Mouse (Mus musculus): ENCODE data around the gene Tbc1d14.

The Tbc1d14 gene

DNA sequence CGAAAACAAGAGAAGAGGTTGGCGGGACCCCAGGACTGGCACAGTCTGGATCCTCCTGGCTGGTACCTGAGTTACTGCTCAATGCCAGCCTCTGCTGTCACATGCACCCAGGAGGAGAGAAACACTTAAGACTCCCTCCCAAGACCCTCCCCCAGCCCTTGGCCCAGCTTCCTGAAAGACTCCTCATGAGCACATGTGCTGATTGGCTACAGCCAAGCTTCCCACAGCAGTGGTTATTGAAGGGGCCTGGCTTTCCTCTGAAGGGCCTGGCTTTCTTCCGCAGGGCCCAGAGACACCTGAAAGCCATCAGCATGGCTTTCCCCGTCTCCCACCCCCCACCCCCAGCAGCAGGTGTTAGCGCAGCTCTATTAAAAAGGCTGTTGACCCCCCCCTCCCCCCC lies at the start of gene Tbc1d14:
Gene Tbc1d14, minus strand, starts transcription at position 101 of the 400 bp plus-strand sequence.
- no peak for DNase-seq (ENCODE audit: extremely low read depth, low read depth, low spot score)

DNA sequence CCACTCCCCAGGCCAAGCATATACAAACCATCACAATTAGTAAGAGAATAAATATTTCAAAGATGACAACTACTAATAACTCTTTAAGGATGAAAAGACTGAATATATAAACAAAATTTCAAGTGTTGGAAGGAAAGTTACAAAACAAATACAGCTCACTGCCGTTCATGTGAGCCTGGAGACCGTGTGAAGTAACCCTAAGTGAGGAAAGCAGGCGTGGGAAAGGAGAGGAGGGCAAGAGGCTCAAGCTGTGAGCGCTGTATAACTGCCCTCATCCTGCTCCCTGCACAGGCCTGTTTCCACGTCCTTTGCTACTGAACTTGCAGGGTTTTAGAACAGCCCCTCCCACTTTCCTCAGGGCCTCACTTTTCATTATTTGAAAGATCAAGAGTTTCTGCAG lies 32.5 kb upstream of the Tbc1d14 start:
- DNase-seq (ENCODE audit: extremely low read depth, low read depth, low spot score), result no peak

DNA sequence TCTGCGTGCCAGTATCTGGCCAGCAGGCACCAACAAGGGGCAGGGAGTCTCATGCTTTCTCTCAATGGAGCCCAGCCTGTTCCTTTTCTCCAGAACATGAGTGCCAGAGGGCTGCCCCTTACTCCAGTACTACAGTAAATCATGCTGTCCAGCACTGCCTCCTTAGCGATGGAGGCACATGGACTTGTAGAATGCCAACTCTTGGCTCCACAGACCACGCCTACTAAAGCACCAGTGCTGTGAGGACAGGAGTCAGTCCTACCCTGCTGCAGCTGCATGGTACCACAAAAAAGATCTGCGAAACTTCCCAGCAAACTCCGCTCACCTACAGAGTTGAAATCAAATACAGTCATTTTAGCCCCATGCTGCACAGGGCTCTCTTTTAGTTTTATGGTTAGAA lies 30.6 kb upstream of the Tbc1d14 start:
- DNase-seq (ENCODE audit: extremely low read depth, low read depth, low spot score), result no peak

DNA sequence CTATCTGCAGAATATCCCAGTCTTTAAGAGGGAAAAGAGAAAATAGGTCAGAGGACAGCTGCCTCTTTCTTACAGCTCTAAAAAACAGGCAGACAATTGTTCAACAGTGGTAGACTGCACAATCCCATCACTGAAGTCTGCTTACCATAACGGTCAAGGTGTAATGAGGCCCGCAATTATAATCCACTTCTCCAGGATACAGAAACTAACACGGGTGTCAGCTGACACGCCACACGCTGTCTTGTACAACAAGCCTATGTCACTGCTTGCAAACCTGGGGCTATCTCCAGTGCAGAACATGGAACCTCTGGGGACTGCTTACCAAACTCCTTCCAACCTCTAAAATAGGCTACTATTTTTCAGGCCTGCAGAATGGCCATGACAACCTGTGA lies 28.0 kb upstream of the Tbc1d14 start:
- no peak for DNase-seq (ENCODE audit: extremely low read depth, low read depth, low spot score)

DNA sequence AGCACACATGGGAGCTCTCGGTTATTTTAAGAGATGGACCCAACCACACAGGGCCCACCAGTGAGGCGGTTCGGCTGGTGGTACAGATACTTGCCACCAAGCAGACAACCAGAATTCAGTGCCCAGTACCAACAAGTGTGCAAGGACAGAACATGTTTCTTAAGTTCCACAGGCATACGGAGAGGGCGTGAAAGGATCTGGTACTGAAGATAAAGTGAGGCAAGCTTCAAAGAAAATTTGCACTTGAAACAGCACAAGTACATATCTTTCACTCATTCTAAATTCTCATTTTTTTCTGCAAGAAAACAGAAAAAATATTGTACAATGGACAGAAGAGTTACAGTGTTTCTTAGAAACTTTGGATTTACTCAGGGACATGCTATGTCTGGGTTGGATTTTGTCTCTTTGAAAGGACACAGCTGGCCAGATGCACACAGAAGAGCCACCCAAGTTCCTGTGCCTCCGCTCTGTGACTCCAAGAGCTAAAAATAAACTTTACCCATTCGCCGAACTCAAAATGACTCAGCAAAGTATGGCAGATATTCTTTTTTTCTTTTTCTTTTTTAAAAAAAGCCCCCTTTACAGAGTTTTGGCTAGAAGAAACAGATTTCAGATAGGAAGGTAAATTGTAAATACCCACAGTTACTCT lies 27.5 kb upstream of the Tbc1d14 start:
- DNase-seq (ENCODE audit: extremely low read depth, low read depth, low spot score), result no peak

DNA sequence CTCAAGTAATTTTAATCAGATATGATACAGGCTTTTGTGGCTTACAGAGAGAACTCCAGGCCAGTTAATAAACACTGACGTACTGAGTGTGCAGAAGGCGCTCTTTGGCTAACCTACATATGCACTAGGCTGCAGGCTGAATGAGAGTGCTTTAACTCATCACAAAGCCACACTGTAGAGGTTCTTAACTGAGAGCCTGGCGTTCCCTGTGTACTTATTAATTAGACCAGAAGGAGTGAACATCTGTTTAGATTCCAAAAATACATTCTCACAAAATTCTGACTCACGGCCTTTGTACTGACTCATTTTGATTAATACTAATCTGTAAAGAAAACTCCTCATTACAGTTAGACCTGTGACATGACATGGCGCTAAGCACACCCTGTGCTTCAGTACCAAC lies 25.8 kb upstream of the Tbc1d14 start:
- no peak for DNase-seq (ENCODE audit: extremely low read depth, low read depth, low spot score)

DNA sequence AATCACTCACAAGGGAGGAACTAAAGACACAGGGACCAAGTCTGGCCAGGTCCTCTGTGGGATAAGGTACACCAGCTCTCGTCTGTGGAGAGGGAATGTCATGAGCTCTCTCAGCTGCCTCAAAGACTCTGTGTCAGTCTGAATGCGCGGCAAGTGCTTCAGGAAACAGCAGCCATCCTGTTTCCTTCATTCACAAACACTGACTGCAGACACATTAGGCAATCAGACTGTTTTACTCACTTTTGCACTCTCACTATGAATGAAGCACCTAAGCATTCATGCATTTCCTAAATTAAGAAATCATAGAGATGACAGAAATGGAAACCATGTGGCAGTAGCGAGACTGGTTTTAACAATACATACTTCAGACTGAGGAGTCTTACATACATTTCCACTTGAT lies 25.3 kb upstream of the Tbc1d14 start:
- DNase-seq (ENCODE audit: extremely low read depth, low read depth, low spot score), result no peak

DNA sequence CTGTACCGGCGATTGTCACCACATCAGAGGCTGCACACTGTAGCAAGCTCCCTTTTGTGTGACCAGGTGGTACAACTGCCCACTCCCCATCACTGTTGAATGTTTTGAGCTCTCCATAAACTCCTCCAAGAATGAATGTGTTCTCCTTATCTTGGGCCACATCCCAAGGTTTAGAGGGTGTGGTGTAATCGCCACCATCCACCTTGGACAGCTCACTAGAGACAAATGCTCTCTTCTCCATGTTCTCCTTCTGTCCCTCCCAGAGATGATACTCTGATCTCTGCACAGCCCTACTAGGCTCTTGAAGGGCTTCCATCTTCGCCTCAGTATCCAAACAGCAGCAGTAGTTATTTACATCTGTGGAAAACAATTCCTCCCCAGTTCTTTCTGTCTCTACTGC lies 21.0 kb upstream of the Tbc1d14 start:
- DNase-seq (ENCODE audit: extremely low read depth, low read depth, low spot score), result no peak

DNA sequence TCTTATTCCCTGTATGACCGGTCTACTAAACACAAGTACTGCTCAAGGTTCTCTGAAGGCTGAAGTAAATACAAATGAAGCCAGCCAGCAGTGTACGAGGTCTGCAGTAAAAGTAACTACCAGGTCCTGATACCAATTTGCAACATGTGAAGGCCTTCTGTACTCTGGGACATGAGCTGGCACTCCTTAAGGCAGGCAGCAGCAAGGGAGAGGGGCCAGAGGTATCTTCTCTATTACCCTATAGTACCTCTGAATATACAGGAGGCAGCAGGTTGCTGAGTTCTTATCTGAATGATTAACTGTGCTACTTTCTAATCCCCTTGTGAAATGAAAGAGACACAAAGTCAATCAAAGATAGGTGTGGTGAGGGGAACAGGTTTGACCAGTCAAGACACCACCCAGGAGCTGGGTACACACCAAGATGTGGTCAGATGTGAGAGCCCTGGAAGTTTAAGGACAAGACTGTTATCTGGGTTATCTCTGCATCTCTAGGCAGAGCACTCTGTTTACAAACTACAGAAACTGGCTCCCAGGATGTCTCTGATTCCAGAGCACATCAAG lies 15.9 kb upstream of the Tbc1d14 start:
- DNase-seq (ENCODE audit: extremely low read depth, low read depth, low spot score), result no peak

DNA sequence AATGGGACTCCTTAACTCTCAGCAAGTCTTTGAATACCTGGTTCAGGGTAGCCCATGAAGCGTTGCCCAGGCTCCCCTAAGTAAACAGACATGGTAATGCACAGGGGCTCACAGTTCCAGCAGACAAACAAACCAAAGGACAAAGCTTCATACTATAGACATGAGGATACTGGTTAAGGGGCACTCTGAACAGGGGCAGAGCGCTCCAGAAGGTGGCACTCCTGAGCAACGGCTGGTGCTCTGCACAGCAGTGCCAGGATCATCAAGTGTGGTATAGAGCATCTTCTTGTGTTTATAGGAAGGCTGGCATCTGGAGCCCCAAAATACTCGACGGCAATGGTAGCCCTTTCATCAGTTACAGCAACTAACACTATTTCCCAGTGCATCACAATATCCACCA lies 10.0 kb upstream of the Tbc1d14 start:
- no peak for DNase-seq (ENCODE audit: extremely low read depth, low read depth, low spot score)

DNA sequence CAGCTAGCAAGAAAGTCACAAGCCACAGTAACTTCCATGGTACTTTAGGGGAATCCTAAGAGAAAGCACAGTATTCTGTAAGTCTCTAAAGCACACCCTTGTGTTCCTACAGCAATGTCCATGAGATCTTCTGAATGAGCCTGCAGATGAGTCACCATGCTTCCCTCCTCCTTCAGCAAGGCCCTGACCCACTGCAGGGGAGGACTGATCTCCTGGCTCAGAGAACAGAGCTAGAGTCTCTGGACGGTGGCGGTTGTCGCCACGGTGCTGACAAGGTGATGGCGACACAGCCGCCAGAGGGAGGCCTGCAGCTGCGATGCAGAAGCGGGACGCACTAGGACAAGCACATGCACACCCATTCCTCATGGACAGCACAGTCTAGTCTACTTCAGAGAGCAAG lies 9.0 kb upstream of the Tbc1d14 start:
- DNase-seq (ENCODE audit: extremely low read depth, low read depth, low spot score), result no peak

DNA sequence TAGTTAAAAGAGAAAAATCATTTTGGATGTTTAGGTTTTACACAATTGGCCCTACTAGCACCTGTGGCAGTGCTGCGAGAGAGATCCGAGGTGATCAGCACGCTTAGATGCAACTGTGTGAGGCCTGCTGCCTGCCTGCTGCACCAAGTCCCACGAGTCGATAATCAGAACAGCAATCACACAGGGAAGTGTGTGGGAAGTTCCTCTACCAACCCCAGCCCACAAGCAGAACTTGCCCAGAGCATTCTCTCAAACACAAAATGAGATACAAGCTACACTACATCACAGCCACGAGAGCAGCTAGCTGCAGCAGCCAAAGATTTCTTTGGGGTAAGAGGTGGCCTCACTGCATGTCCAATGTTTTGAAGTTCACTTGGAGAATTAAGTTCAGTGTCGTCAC lies 8.4 kb upstream of the Tbc1d14 start:
- no peak for DNase-seq (ENCODE audit: extremely low read depth, low read depth, low spot score)

DNA sequence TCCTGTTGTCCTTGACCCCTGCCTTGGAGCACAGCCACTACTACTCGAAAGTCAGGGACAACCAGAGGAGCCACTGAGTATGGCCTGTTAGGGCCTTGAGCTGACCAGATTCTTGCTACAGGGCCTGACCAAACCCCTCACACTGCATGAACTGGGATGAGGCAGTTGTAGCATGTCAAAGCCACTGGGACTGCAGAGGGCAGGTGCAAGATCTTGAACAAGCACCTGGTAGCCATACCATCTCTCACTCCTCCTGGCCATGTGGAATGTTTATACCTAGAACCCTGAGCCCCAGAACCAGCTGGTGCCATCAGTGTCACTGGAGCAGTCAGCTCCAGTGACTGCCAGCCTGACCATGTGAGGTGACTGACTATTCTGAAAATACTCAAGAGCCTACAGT lies 5.8 kb upstream of the Tbc1d14 start:
- no peak for DNase-seq (ENCODE audit: extremely low read depth, low read depth, low spot score)

DNA sequence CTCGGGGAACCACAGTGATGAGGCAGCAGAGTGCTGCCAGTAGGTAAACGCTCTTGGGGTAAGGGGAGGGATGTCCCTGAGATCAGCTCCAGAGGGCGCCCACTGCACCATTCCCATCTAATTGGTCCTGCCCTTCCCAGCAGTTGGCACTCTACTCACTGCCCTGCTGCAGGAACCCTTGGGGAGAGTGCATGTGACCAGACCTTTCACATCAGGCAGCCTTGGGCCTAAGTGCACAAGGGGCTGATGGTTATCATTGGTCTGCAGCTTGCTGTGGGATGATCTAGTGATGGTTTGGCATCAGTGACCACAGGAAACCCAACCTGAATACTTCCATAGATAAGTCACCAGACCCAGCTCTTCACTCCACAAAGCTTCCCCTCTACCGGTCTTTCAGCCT lies 4.6 kb upstream of the Tbc1d14 start:
- DNase-seq (ENCODE audit: extremely low read depth, low read depth, low spot score), result no peak

DNA sequence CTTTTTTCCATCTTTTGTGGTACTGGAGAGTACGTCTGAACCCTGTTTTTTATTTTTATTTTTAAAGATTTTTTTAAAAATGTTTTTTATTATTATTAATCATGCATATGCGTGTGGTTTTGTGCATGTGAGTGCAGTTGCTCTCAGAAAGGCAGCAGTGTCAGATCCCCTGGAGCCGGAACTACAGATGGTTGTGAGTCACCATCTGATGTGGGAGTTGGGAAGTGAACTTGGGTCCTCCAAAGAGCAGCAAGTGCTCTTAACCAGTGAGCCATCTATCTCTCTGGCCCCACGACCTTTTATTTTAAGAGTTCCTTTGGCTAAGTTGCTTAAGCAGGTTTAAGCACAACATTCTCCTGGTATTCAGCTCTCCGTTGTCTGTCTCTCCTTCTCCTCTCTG lies 3.1 kb upstream of the Tbc1d14 start:
- DNase-seq (ENCODE audit: extremely low read depth, low read depth, low spot score), result no peak

DNA sequence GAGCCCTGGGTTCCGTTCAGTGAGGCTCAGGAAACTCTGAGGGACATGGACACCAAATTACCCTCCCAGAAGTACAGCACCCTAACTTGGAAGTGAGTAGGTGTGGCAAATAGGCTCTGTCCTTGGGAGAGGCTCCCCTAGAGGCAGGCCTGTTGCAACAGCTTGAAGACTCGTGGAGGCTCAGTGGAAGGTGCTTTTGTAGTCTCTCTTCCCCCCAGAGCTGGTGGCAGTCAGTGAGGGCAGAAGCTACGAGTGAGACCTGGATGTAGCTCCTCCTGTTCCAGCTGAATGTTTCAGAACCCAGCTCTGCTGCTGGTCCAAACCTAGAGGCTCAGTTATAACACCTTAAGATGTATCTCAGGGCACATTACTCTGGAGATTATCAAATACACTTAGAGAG lies 2.0 kb upstream of the Tbc1d14 start:
- DNase-seq (ENCODE audit: extremely low read depth, low read depth, low spot score), result no peak

DNA sequence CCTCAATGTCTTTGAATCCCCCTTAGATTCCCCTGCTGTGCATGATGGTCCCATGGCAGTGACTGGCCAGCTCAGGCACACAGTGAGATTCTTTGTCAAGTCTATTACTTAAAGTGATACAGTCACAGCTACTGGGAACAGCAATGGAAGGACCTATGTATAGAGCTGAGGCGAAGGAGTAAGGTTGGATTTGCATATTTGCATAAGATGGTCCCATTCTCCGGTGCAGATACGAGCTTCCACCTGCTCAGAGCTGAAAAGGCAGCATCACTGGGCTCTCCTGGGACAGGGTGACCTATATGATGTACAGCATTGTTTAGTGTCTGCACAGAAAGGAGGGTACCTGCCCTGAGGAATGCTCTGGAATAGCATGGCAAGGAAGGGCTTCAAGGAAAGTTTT lies 1.3 kb upstream of the Tbc1d14 start:
- DNase-seq (ENCODE audit: extremely low read depth, low read depth, low spot score), result no peak

DNA sequence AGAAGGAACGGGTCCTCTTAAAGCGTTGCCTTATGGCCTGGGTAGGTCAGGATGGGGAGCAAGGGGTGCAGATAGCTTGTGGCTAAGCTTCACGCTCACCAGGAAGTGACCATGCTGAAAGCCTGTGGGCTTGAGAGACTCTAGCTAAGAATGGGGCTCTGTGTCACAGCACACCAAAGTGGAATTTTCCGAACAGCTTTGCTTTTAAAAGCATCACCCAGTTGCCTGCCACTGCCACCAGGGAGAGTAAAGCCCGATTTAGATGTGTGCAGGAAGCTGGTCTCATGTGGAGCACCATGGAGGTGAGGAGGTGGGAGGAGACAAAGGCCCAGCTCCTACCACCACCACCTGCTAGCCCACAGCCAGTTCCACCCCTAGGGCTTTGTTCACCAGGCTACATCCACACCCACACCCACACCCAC lies 2.6 kb downstream of the Tbc1d14 start:
- no peak for DNase-seq (ENCODE audit: extremely low read depth, low read depth, low spot score)

DNA sequence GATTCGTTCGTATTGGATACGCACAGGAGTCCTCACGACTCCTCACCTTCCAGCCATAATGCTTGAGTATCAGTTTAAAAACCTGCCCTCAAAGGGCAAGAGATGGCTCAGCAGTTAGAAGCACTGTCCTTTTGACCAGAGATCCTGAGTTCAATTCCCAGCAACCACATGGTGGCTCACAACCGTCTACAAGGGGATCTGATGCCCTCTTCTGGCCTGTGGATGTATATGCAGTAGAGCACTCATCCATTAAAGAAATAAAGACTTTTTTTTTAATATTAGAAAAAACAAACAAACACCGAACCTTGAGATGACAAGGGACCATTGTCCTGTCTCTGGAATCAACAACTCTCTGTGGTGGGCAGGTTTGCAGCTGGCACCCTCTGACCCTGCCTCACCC lies 8.8 kb downstream of the Tbc1d14 start:
- DNase-seq (ENCODE audit: extremely low read depth, low read depth, low spot score), result no peak

DNA sequence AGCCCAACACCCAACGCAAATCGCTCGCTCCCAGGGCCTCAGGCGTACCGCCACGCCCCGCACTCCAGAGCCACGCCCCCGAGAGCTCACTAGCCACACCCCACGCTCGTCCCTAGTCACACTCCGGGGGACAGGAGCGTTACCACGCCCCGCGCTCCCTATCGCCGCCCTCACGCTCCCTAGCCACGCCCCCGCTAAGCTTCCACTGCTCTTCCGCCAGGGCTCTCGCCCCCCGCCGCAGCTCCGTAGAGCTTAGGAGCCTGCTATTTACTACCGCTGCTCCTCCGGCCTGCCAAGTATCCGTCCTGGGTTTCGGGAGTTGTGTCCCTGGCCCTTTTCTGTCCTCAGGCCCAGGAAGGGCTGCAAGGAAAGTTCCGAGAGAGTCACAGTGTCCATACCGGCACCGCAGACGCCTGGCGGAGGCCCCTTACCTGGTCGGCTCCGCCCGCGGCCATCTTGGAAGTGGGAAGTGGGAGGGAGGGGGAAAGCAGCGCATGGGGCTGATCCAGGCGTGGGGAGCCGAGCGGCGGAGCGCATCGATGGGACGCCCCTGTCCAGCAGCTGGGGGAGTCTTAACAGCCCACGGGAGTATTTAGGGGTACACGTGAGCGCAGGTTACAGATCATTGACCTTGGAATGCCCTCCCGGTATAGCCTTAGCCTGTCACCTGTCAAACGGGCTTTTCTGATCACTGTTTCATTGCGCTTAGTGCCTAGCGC lies 11.0 kb downstream of the Tbc1d14 start:
- peak; percentile 80 for DNase-seq (ENCODE audit: extremely low read depth, low read depth, low spot score)

DNA sequence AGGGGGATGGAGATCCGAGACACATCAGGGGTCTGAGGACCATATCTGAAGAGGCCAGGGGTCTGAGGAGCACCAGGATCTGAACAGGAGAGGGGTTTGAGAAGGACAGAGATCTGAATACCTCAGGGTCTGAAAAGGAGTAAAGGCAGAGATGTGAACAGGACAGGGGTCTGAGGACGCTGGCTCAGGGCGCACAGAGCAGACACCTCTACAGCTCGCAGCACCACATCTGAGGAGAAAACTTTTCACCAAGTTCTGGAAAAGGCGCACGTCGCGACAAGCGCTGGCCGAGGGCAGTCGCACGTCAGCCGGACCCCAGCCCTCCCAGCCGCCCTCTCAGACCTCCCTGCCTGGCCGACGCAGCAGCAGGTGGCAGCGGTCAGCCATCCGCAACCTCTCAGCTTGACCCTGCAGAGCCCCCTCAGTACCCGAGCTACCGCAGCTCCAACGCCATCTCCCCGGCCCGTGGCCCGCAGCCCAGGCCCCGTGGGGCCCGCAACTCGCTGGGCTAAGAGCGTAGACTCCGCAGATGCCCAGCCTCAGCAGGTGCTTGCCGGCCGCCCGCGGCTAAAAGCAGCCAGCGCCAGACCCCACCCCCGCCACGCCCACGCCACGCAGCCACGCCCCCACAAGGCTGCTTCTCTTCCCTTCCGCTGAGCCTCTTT lies 11.7 kb downstream of the Tbc1d14 start:
- DNase-seq (ENCODE audit: extremely low read depth, low read depth, low spot score), result no peak

DNA sequence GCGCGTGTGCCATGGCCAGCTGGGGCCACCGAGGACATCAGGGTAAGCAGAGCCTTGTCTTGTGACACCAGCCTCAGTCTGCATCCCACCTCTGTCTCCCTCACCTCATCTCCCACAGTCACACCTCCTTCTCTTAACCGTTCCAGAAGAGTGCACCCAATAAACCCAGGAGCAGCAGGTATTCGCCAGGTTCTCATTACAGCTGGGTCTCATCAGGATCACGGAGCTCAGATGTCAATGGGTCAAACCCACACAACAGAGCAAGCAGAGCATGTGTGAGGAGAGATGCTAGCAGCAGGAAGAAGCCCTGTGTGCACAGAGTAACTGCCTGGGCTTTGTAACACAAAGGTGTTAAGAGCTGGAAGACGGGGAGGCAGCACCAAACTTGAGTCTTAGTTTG lies 13.1 kb downstream of the Tbc1d14 start:
- DNase-seq (ENCODE audit: extremely low read depth, low read depth, low spot score), result no peak

Measured in fat pad, adult 2 months (tissue).